Mouse (Mus musculus) intestine, postnatal 0 days (tissue): ENCODE measurements around the gene Gata3. TPM values are rescaled to one million over a fixed set of nuclear protein-coding genes. Genes with fewer than 3 reads are reported as not detected.

Experiments
- ATAC-seq: fragments of 200-750 bp; cut with Nextera tagmentation; 2 replicates; pipeline ENCODE4 v1.8.0; 2017; ENCODE audit warnings: mild to moderate bottlenecking, moderate TSS enrichment, moderate library complexity
- H3K27ac ChIP-seq: fragments of 300-500 bp; sonication (generic); 2 replicates; pipeline ENCODE4 v1.5.1; 2014; ENCODE audit warnings: mild to moderate bottlenecking, low read depth, low read length, moderate library complexity
- H3K27me3 ChIP-seq: fragments of 300-500 bp; sonication (generic); replicated peaks from 2 replicates; pipeline ENCODE4 v1.6.1; 2014; ENCODE audit warnings: low read length, mixed read lengths; ENCODE audit not compliant: control insufficient read depth, insufficient read depth
- H3K36me3 ChIP-seq: fragments of 300-500 bp; sonication (generic); 2 replicates; pipeline ENCODE4 v1.6.1; 2014; ENCODE audit warnings: mild to moderate bottlenecking, moderate library complexity; ENCODE audit not compliant: control insufficient read depth, insufficient read depth
- H3K4me1 ChIP-seq: fragments of 300-500 bp; sonication (generic); replicated peaks from 2 replicates; pipeline ENCODE4 v1.6.1; 2014; ENCODE audit warnings: antibody characterized with exemption, low read length, mixed read lengths; ENCODE audit not compliant: control insufficient read depth, insufficient read depth
- H3K4me2 ChIP-seq: fragments of 300-500 bp; sonication (generic); replicated peaks from 2 replicates; pipeline ENCODE4 v1.6.1; 2014; ENCODE audit warnings: low read depth, mild to moderate bottlenecking, moderate library complexity
- H3K4me3 ChIP-seq: fragments of 300-500 bp; sonication (generic); 2 replicates; pipeline ENCODE4 v1.5.1; 2014; ENCODE audit warnings: low read depth, low read length
- H3K9ac ChIP-seq: fragments of 300-500 bp; sonication (generic); 2 replicates; pipeline ENCODE4 v1.6.1; 2014; ENCODE audit warnings: mild to moderate bottlenecking, low read depth, low read length
- H3K9me3 ChIP-seq: fragments of 300-500 bp; sonication (generic); 2 replicates; pipeline ENCODE4 v1.6.1; 2016; ENCODE audit warnings: mixed run types; ENCODE audit not compliant: control insufficient read depth
- CTCF ChIP-seq: sonication (generic); IDR thresholded peaks from 2 replicates; pipeline ENCODE4 v1.5.1; 2016; ENCODE audit warnings: low read depth, mild to moderate bottlenecking, control low read depth, antibody characterized with exemption, moderate library complexity
- WGBS: fragments of 180-500 bp; shearing (Covaris S2); extraction: QIAGEN DNeasy Blood & Tissue Kit; methylation state at CpG from one replicate; pipeline ENCODE4 v1.1.7; 2014; 5-methylcytosine and 5-hydroxymethylcytosine counted together
- polyA plus RNA-seq: library from polyadenylated mRNA; unstranded; fragments of >200 nt; fragmentation: Nextera tagmentation; extraction: Ambion mirVana; gene quantifications from 2 replicates; pipeline ENCODE4 v1.2.1, GENCODE M21; 2015

Gata3 gene
- polyA plus RNA-seq, 1 experiment from 2014 or later = 0.59 TPM

GRCm38 (mm10) chr2:9886921-9887610 is 2.8 kb downstream of the Gata3 start:
- H3K27ac ChIP-seq = no peak overlapping the region
- no peaks in the 10 kb centered on the region for H3K4me1 ChIP-seq
- peaks cover 92% of the 10 kb centered on the region for H3K27me3 ChIP-seq
- no peak overlapping the region for H3K4me2 ChIP-seq
- H3K9me3 ChIP-seq = no peaks in the 10 kb centered on the region
- no peak overlapping the region for H3K4me3 ChIP-seq
- no peak overlapping the region for H3K9ac ChIP-seq
- H3K36me3 ChIP-seq = no peaks in the 10 kb centered on the region
- WGBS = 4% methylated on average over 7 of the region's 7 CpGs
- no peak for ATAC-seq
- no peak for TF ChIP-seq CTCF

DNA sequence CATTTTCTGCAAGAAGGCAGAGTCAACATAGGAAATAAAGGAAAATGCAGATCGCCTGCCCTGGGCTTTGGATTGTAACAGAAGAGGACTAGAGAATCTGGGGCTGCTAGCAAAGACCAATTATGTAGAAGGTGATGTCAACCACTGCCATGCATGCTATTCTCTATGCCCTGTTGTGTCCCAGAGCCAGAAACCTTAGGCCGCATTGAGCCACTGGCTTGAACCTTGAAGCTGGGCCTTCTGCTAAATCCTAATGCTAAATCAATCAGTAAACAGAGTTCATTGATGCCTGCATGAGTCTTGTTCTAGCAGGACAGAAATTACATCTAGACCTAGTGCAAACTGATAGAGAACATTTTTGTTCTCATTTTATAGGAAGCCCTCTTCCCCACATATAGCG is 3.8 kb downstream of the Gata3 start:
- no peak overlapping the region for H3K4me2 ChIP-seq
- peaks cover 97% of the 10 kb centered on the region for H3K27me3 ChIP-seq
- H3K9ac ChIP-seq = no peak overlapping the region
- no peak overlapping the region for H3K27ac ChIP-seq
- 23% methylated on average over 3 of the region's 3 CpGs for WGBS
- H3K36me3 ChIP-seq = no peaks in the 10 kb centered on the region
- no peaks in the 10 kb centered on the region for H3K4me1 ChIP-seq
- H3K4me3 ChIP-seq = no peak overlapping the region
- TF ChIP-seq CTCF = no peak
- no peaks in the 10 kb centered on the region for H3K9me3 ChIP-seq
- ATAC-seq = no peak

GRCm38 (mm10) chr2:9885217-9885770 is 4.5 kb downstream of the Gata3 start:
- Histone ChIP-seq H3K4me1 (no peaks in the 10 kb centered on the region), H3K9ac (no peak overlapping the region), H3K4me2 (no peak overlapping the region), H3K4me3 (no peak overlapping the region), H3K27ac (no peak overlapping the region), H3K27me3 (peaks cover 97% of the 10 kb centered on the region), H3K36me3 (no peaks in the 10 kb centered on the region), H3K9me3 (no peaks in the 10 kb centered on the region)
- 5% methylated on average over 14 of the region's 14 CpGs for WGBS
- no peak for TF ChIP-seq CTCF
- ATAC-seq = no peak

DNA sequence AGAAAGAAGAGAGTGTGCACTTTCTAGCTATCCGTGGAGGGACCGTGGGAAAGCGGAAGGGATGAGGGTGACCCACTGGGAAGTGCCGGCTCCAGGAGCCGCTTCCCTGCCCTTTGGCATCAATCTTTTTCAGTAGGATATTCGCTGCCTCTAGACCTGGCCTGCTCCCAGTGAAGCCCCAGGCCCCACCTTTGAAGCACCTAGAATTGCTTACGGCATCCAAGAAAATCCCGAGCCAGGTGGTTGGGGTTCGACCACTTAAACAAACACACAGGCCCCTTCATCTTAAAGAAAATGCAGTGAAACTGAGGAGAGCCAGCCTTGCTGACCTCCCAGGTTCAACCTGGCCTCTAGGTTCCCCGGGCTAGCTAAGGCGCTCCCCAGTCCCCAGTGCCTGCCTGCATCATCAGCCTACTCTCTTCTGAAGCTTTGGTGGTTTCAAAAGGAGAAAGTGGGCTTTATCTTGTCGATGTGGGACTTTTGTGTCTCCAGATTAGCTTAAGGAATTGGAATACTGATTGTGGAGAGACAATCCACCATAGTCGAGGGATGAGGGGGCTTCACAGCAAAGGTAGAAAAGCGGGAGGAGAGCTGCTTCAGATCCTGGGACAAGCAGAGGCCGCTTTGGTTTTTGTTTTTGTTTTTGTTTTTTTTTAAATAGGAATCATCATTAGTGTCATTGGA is 5.2 kb downstream of the Gata3 start:
- Histone ChIP-seq H3K4me3 (peak overlapping the region; percentile 14; the same call in 1 of the 2 replicates), H3K4me2 (no peak overlapping the region)
- TF ChIP-seq CTCF = no peak

DNA sequence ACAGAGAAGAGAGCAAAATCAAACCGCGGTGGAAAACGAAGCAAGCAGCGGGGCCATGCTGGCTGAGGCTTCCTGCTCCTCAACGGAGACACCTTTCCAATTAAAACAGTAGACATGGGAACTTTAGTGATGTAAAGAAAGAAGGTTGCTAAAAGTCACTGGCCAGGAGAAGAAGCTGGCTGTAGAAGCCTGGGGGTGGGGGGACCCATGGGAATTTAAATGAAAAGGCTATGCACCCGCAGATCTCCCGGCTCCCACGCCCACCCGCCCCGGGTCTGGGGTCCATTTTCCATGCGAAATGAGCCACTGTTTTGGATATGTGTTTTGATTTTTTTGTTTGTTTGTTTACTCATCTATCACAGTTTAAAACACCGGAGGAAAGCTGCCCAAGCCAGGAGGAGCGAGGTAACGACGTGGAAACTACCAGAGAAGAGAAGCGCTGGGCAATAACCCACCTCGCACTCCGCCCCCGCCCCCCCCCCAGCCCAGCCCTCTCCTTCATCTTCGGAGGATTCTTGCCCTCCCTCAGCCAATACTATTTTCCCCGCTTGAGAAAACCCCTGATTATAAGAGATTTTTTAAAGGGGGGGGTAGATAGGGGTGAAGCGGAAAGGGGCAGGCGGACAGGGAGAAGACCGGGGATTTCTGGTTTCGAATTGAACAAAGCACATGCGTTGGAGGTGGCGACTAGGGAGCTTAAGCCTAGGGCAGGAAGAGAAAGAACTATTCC is 5.9 kb downstream of the Gata3 start:
- H3K27ac ChIP-seq = no peak overlapping the region
- TF ChIP-seq CTCF = no peak
- no peak for ATAC-seq
- no peaks in the 10 kb centered on the region for H3K4me1 ChIP-seq
- no peak overlapping the region for H3K4me2 ChIP-seq
- H3K27me3 ChIP-seq = peaks cover 95% of the 10 kb centered on the region
- no peaks in the 10 kb centered on the region for H3K36me3 ChIP-seq
- 3% methylated on average over 26 of the region's 27 CpGs for WGBS
- no peaks in the 10 kb centered on the region for H3K9me3 ChIP-seq
- peak overlapping the region; percentile 14 for H3K4me3 ChIP-seq
- H3K9ac ChIP-seq = no peak overlapping the region

More for the DNA sequence above, 5.2 kb downstream of the Gata3 start:
- no peak overlapping the region for H3K9ac ChIP-seq
- H3K4me1 ChIP-seq = no peaks in the 10 kb centered on the region
- WGBS = 3% methylated on average over 15 of the region's 15 CpGs
- no peaks in the 10 kb centered on the region for H3K9me3 ChIP-seq
- ATAC-seq = no peak
- no peak overlapping the region for H3K27ac ChIP-seq
- H3K36me3 ChIP-seq = no peaks in the 10 kb centered on the region
- peaks cover 97% of the 10 kb centered on the region for H3K27me3 ChIP-seq
